Mouse (Mus musculus) bone marrow macrophage, adult 2 months (primary cell): ENCODE measurements at regions not wholly inside any gene's neighbourhood (a gene's known extent, or its start where the extent isn't known, plus 50 kb on each side); places are given as distances from the start of the nearest gene placed in this dataset.

Source experiments
- CTCF ChIP-seq: IDR thresholded peaks from 2 replicates; pipeline ENCODE4 v1.5.1; 2012; ENCODE audit warnings: low read depth, mild to moderate bottlenecking, low read length, moderate library complexity
- POLR2A ChIP-seq: IDR thresholded peaks from 2 replicates; pipeline ENCODE4 v1.6.1; 2012; ENCODE audit warnings: mild to moderate bottlenecking, low read depth, low read length, borderline replicate concordance

- TF ChIP-seq CTCF: no peak
- no peak for TF ChIP-seq POLR2A
Observed at GRCm38 (mm10) chr13:107562463-107562862, 481.8 kb upstream of the Smim15 start.
